Mouse (Mus musculus) layer of hippocampus, postnatal 14 days (tissue): ENCODE results near the gene Irf4. TPM values are rescaled to one million over a fixed set of nuclear protein-coding genes. Genes with fewer than 3 reads are reported as not detected.

Experiments
- DNase-seq, 2 experiments: peaks; one replicate each; pipeline ENCODE4 v3.0.0; 2021 to 2022; ENCODE audit warnings: low spot score in 2 of 2, mixed read lengths in 1 of 2
- total RNA-seq, 2 experiments: library from RNA; stranded (reverse); gene quantifications; 2 replicates each; pipeline ENCODE4 v1.2.3; 2021

Gene Irf4
- total RNA-seq, 2 experiments from 2014 or later = 0.12 to 0.16 TPM

DNA sequence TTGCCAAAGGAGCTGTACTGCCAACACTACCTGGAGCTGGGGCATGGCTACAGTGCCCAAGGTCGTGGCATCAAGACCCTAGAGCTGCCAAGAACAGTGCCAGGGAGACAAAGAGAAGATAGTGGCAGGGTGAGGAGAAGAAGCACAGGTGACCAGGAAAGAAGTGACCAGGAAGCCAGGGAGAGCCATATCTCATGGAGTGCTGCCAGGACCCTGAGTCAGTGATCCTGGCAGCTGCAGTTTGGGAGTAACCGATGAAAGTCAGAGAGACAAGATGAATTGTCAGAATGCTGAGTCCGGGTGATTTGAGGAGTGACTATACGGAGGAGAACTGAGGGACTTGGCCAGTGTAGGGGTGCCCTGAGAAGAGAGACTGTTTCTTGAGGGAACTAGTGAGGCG lies 44.6 kb downstream of the Irf4 start:
- no peak for DNase-seq

DNA sequence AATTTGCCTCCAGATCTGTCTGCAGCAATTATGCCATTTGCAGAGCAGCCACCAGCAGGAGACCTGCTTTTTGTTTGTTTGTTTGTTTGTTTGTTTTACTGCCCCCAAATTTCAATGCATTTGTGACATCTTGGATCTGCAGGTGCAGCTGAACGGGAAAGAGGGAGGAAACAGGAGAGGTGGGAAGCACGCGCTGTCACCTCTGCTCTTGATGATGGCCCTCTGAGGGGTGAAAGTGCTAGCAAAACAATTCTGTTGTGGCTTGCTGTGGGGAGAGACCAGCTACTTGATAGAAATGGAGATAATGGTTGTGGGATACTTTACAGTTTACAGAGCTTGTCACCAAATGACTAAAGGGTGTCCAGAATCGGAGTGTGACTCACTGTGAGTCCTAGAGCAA lies 46.9 kb downstream of the Irf4 start:
- DNase-seq = no peak

DNA sequence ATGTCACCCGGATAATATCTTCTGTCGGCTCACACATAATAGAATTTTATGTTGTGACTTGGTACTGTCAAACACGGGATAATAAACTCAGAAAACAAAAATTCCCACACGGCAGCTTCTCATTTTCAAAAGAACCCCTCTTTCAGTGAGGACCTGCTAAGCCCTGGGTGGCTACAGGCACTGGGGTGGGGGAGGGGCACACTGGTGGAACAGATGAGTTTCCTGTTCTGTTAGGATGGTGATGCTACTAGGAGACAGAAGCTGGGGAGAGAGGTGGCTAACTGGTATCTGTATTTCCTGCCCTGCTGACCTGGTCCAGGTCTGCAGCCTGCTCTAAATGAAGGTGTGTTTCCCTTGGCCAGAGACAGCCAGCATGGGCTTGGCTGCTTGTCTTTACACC lies 52.9 kb downstream of the Irf4 start:
- DNase-seq = no peak

DNA sequence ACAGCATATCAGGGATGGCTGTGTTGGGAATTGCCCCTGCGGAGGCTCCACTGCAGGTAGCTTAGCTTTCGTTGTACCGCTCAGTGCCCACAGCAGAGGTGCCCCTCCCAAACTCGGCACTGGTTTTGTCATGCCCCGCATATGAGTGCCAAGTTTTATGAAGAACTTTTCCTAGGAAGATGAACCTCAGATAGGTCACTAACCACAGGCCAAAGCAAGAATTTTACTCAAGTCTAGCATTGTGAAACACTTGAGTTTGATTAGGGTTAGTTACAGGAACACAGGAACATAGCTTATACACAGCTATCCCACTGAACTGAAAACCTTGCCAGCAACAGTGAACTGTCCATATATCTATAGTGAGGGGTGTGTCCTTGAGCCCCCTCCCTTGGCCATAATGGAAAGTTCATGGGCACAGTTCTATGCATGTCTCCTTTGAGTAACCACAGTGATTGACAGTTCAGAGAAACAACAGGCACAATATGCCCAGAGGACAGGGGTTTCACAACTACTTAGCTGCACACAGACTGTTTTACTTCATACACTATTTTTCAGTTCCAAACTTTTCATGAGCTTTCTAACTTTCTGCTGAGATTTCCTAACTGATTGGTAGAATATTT lies 53.4 kb downstream of the Irf4 start:
- no peak for DNase-seq

DNA sequence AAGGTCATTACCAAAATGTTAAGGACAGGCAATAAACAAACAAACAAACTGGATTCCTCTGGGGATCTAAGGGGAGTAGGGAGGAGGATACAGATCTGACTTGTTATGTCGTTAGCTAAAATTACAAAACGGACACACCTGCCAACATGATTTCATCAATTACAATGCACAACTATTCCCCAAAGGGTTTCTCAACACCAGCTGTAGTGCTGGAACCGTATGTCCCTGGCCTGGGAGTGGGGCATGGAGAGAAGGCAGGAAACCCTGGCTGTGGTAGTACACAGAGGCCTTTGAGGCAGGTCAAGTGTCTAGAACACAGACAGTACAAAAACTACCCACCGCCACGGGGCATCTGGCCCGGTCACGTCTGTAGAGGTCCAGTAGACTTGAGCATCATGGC lies 60.2 kb downstream of the Irf4 start:
- DNase-seq = no peak

DNA sequence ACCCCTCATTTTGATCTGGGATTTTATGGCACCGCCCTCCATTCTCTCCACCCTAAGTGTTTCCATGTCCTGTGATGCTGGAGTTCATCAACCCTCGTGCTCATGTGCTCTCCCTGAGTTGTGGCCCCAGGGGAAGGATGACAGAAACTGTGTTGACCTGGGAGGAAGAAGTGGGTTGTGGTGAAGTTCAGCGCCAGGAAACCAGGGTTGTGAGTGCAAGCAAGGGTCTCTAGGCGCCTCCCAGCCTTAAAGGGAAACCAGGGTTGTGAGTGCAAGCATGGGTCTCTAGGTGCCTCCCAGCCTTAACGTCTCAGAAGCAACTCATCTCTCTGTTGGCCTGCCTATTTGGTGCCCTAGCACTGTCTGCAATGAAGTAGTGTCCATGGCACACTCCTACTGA lies 64.4 kb downstream of the Irf4 start:
- no peak for DNase-seq

DNA sequence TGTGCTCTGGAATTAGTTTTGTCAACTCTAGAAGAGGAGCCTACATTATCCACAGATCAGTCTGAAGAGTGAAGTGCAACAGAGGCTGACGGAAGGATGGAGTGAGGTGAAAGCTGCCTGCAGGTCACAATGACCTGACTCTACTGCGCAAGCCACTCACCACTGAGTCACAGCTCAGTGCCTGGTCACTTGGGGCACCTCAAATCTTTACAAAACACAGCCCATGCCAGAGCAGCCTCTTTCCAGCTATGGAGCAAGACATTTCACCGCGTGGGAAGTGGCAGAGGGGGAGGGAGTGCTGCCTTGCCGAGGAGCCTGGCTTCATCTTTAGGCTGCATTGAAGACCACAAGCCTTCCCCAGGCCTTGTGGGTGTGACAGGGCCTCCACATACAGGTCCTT lies 65.2 kb downstream of the Irf4 start:
- no peak for DNase-seq

Other genes with a start within 250 kb of the Irf4 start
- gene Uqcrfs1, start 203.9 kb upstream of the Irf4 start, total RNA-seq = 100 to 1,000 TPM; 183 to 185 TPM
- 10 to 100 TPM; 26.9 to 28.2 TPM for gene Dusp22, start 89.2 kb upstream of the Irf4 start, total RNA-seq
- under 1 TPM; 0.43 to 0.55 TPM for gene Hus1b, start 198.5 kb downstream of the Irf4 start, total RNA-seq
- gene Exoc2, start 224.9 kb downstream of the Irf4 start, total RNA-seq = 10 to 100 TPM; 40.5 to 40.9 TPM
- gene Gm5447, start 225.0 kb downstream of the Irf4 start, total RNA-seq = under 1 TPM in 1 of 2 experiments, not detected in 1; 0.18 TPM